Mouse (Mus musculus) midbrain, embryonic 12.5 days (tissue): ENCODE measurements around the gene Fblim1. TPM values are rescaled to one million over a fixed set of nuclear protein-coding genes. Genes with fewer than 3 reads are reported as not detected.

ENCODE experiments used
- ATAC-seq: fragments of 200-750 bp; cut with Nextera tagmentation; 2 replicates; pipeline ENCODE4 v1.8.0; 2017; ENCODE audit warnings: low read depth, moderate TSS enrichment, moderate library complexity; ENCODE audit not compliant: low FRiP score
- H3K27ac ChIP-seq: fragments of 300-500 bp; sonication (generic); replicated peaks from 2 replicates; pipeline ENCODE4 v1.5.1; 2016; ENCODE audit warnings: mild to moderate bottlenecking
- H3K27me3 ChIP-seq: fragments of 300-500 bp; sonication (generic); 2 replicates; pipeline ENCODE4 v1.6.1; 2016; ENCODE audit warnings: mild to moderate bottlenecking
- H3K36me3 ChIP-seq: fragments of 300-500 bp; sonication (generic); 2 replicates; pipeline ENCODE4 v1.6.1; 2016
- H3K4me1 ChIP-seq: fragments of 300-500 bp; sonication (generic); 2 replicates; pipeline ENCODE4 v1.6.1; 2016
- H3K4me2 ChIP-seq: fragments of 300-500 bp; sonication (generic); replicated peaks from 2 replicates; pipeline ENCODE4 v1.6.1; 2016; ENCODE audit warnings: mild to moderate bottlenecking, moderate library complexity
- H3K4me3 ChIP-seq: fragments of 300-500 bp; sonication (generic); 2 replicates; pipeline ENCODE4 v1.5.1; 2016; ENCODE audit warnings: mild to moderate bottlenecking
- H3K9ac ChIP-seq: fragments of 300-500 bp; sonication (generic); replicated peaks from 2 replicates; pipeline ENCODE4 v1.6.1; 2016; ENCODE audit warnings: mild to moderate bottlenecking, moderate library complexity
- H3K9me3 ChIP-seq: fragments of 300-500 bp; sonication (generic); 2 replicates; pipeline ENCODE4 v1.6.1; 2016; ENCODE audit warnings: mild to moderate bottlenecking
- WGBS: fragments of 180-500 bp; shearing (Covaris S2); methylation state at CpG from one replicate; pipeline ENCODE4 v1.1.7; 2016; 5-methylcytosine and 5-hydroxymethylcytosine counted together
- polyA plus RNA-seq: library from polyadenylated mRNA; unstranded; fragments of >200 nt; fragmentation: Nextera tagmentation; extraction: Ambion mirVana; gene quantifications from 2 replicates; pipeline ENCODE4 v1.2.1, GENCODE M21; 2016

Fblim1 gene
- polyA plus RNA-seq, 1 experiment from 2014 or later, result 28.7 TPM

DNA sequence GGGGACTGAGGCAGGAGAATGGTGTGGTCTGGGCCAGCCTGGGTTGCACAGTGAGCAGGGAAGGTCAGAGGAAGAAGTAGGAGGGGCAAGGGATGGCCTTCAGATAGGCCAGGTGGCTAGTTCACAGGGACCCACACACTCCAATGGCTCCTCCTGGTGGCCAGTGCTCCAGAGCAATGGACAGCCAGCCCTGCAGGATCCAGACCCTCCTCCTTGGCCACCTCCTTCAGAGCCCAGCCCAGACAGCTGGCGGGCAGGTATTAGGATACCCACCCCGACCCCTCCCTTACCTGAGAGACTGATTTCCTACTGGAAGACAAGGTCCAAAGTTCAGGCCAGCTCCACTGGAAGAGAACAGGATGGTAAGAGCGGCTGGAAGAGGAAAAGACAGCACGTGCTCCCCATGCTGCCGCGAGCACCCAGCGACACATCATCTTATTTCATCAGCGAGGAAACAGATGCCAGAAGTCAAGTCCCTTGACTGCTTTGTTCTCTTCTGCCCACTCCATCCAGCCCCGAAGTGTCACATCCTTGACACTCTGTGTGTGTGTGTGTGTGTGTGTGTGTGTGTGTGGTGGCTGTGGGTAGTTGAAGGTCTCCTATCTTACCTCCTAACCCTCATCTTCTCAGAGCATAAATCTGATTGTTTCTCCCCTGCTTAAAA lies 10.2 kb downstream of the Fblim1 start:
- no peak overlapping the region for H3K4me2 ChIP-seq
- peaks cover 38% of the 10 kb centered on the region for H3K27me3 ChIP-seq
- H3K9ac ChIP-seq, result no peak overlapping the region
- 83% methylated on average over 9 of the region's 9 CpGs for WGBS
- no peak overlapping the region for H3K27ac ChIP-seq
- H3K4me1 ChIP-seq, result peaks cover 27% of the 10 kb centered on the region
- no peak for ATAC-seq
- no peaks in the 10 kb centered on the region for H3K36me3 ChIP-seq
- H3K4me3 ChIP-seq, result no peak overlapping the region
- H3K9me3 ChIP-seq, result no peaks in the 10 kb centered on the region

DNA sequence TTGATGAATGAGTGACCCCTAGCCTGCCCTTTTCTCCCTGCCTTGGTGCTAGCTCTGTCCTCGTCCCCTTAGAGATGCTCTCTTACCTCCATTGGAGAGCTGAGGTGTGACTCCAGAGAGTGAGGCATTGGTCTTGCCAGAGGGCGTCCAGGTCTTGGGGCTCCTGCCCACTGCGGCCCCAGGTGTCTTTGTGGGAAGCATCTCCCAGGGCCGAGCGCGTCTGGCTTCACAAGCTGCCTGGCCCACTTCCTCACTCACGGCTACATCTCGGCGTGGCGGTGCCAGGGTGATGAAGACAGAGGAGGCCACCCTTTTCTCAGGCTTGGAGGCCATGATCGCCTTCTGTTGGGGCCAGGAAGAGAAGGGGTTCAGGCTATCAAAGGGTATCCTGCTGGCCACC lies 10.8 kb downstream of the Fblim1 start:
- ATAC-seq, result no peak
- Histone ChIP-seq H3K4me1 (peaks cover 24% of the 10 kb centered on the region), H3K9me3 (no peaks in the 10 kb centered on the region), H3K4me3 (no peak overlapping the region), H3K27me3 (peaks cover 32% of the 10 kb centered on the region), H3K4me2 (no peak overlapping the region), H3K9ac (no peak overlapping the region), H3K27ac (no peak overlapping the region), H3K36me3 (no peaks in the 10 kb centered on the region)
- WGBS, result 96% methylated on average over 11 of the region's 11 CpGs

- no peaks in the 10 kb centered on the region for H3K4me1 ChIP-seq
- 19% methylated on average over 3 of the region's 3 CpGs for WGBS
Observed at GRCm38 (mm10) chr4:141591547-141591946, 14.3 kb downstream of the Fblim1 start.

DNA sequence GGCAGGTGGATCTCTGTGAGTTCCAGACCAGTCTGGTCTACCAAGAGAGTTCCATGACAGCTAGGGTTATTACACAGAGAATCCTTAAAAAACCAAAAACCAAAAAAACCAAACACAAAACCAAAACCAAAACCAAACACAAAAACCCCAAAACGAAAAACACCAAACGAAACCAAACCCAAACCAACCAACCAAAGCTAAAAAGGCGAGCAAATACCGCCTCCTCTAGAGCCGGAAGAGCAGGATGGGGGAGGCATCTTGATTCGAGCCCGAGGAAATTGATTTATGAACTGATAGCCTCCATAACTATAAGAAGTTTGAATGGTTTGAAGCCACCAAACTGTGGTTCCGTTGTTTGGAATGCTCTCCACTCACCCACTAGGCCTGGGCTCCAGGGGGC lies 22.0 kb downstream of the Fblim1 start:
- no peaks in the 10 kb centered on the region for H3K4me1 ChIP-seq
- no peak overlapping the region for H3K27ac ChIP-seq
- no peak overlapping the region for H3K9ac ChIP-seq
- H3K4me3 ChIP-seq, result no peak overlapping the region
- H3K9me3 ChIP-seq, result no peaks in the 10 kb centered on the region
- 88% methylated on average over 8 of the region's 8 CpGs for WGBS
- no peak overlapping the region for H3K4me2 ChIP-seq
- ATAC-seq, result no peak
- no peaks in the 10 kb centered on the region for H3K36me3 ChIP-seq
- no peaks in the 10 kb centered on the region for H3K27me3 ChIP-seq

More at GRCm38 (mm10) chr4:141591547-141591946, 14.3 kb downstream of the Fblim1 start:
- Histone ChIP-seq H3K9ac (no peak overlapping the region), H3K36me3 (no peaks in the 10 kb centered on the region), H3K4me2 (no peak overlapping the region), H3K4me3 (no peak overlapping the region), H3K27me3 (peaks cover 2% of the 10 kb centered on the region; the same call in 1 of the 2 replicates), H3K27ac (no peak overlapping the region), H3K9me3 (no peaks in the 10 kb centered on the region)
- ATAC-seq, result no peak

DNA sequence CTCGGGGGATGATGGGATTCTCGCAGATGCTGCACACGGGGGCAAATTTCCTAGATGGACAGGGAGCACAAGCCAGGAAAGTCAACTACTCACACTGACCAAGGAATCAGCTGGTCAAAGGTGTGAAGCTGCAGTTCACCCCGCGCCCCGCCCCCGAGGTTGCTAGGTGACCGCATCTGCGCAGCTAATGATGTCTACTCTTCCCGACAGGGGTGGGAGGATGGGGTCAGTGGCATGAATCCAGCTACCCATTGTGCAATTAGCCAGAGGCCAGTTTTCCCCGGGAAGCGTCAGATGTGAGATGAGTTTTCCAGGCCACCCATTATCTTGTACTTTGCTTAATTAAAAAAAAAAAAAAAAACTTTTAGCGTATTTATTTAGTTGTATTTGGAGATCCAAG lies 24.8 kb downstream of the Fblim1 start:
- no peaks in the 10 kb centered on the region for H3K36me3 ChIP-seq
- H3K9ac ChIP-seq, result no peak overlapping the region
- H3K27ac ChIP-seq, result no peak overlapping the region
- H3K9me3 ChIP-seq, result no peaks in the 10 kb centered on the region
- no peak for ATAC-seq
- no peak overlapping the region for H3K4me2 ChIP-seq
- no peaks in the 10 kb centered on the region for H3K4me1 ChIP-seq
- H3K27me3 ChIP-seq, result no peaks in the 10 kb centered on the region
- 90% methylated on average over 13 of the region's 13 CpGs for WGBS
- H3K4me3 ChIP-seq, result no peak overlapping the region

DNA sequence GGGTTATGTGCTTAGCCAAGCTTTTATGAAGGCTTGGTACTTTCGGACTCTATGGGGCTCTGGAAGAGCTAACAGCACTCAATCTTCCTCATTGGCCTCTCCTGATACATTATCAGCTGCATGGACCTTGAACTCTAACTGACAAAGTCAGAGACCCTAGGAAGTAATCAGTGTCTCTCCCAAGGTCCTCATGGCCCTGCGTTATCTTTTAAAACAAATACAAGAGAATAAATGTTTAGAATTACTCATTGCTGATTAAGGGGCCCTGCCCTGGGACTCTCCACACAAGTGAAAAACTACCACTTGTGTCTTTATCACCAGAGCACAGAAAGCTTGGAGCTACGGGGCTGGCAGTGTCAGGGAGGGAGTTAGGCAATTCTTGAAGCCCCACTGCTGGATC lies 27.1 kb downstream of the Fblim1 start:
- Histone ChIP-seq H3K4me2 (no peak overlapping the region), H3K4me3 (no peak overlapping the region), H3K9me3 (no peaks in the 10 kb centered on the region), H3K4me1 (no peaks in the 10 kb centered on the region), H3K9ac (no peak overlapping the region), H3K27me3 (no peaks in the 10 kb centered on the region), H3K36me3 (no peaks in the 10 kb centered on the region), H3K27ac (no peak overlapping the region)
- ATAC-seq, result no peak
- WGBS, result 84% methylated on average over 3 of the region's 3 CpGs

GRCm38 (mm10) chr4:141576877-141577276 lies 29.0 kb downstream of the Fblim1 start:
- H3K36me3 ChIP-seq, result no peaks in the 10 kb centered on the region
- no peak overlapping the region for H3K4me2 ChIP-seq
- H3K9ac ChIP-seq, result no peak overlapping the region
- ATAC-seq, result no peak
- H3K9me3 ChIP-seq, result no peaks in the 10 kb centered on the region
- no peaks in the 10 kb centered on the region for H3K27me3 ChIP-seq
- 91% methylated on average over 7 of the region's 7 CpGs for WGBS
- no peak overlapping the region for H3K27ac ChIP-seq
- no peaks in the 10 kb centered on the region for H3K4me1 ChIP-seq
- no peak overlapping the region for H3K4me3 ChIP-seq

DNA sequence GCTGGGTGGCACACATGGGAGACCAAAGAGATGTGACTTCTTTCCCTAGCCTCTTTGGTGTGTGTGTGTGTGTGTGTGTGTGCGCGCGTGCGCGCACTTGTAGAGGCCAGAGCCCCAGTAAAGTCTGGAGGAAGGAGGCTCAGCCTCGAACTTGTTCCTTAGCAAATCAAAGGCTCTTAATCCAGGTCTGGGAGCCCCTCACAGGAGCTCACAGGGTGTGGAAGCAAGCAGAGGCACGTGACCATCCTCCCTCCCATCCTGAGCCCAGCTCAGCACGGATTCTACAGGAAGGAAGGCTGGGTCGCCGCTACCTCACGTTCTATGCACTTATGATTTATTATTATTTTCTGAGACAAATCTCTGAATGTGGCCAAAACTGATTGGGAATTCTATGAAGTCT lies 29.5 kb downstream of the Fblim1 start:
- H3K27ac ChIP-seq, result no peak overlapping the region
- no peaks in the 10 kb centered on the region for H3K36me3 ChIP-seq
- whole genome bisulfite sequencing, result 88% methylated on average over 11 of the region's 11 CpGs
- H3K4me1 ChIP-seq, result no peaks in the 10 kb centered on the region
- H3K4me3 ChIP-seq, result no peak overlapping the region
- no peaks in the 10 kb centered on the region for H3K27me3 ChIP-seq
- H3K9ac ChIP-seq, result no peak overlapping the region
- H3K4me2 ChIP-seq, result no peak overlapping the region
- ATAC-seq, result no peak
- H3K9me3 ChIP-seq, result no peaks in the 10 kb centered on the region

- ATAC-seq, result 0 out of 2 replicates have a peak, but pooled peaks have one; percentile 41
- Histone ChIP-seq H3K36me3 (no peaks in the 10 kb centered on the region), H3K4me3 (no peak overlapping the region), H3K9ac (no peak overlapping the region), H3K9me3 (no peaks in the 10 kb centered on the region), H3K27me3 (no peaks in the 10 kb centered on the region), H3K27ac (no peak overlapping the region), H3K4me2 (no peak overlapping the region), H3K4me1 (no peaks in the 10 kb centered on the region)
- WGBS, result 42% methylated on average over 27 of the region's 27 CpGs
Observed at GRCm38 (mm10) chr4:141574789-141575702, 30.9 kb downstream of the Fblim1 start.

- Histone ChIP-seq H3K27me3 (no peaks in the 10 kb centered on the region), H3K4me1 (no peaks in the 10 kb centered on the region), H3K9me3 (no peaks in the 10 kb centered on the region), H3K4me2 (no peak overlapping the region), H3K27ac (no peak overlapping the region; the same call in 1 of the 2 replicates), H3K4me3 (no peak overlapping the region), H3K36me3 (no peaks in the 10 kb centered on the region), H3K9ac (no peak overlapping the region)
- WGBS, result 79% methylated on average over 6 of the region's 6 CpGs
- ATAC-seq, result no peak
Observed at GRCm38 (mm10) chr4:141573359-141573966, 32.4 kb downstream of the Fblim1 start.

DNA sequence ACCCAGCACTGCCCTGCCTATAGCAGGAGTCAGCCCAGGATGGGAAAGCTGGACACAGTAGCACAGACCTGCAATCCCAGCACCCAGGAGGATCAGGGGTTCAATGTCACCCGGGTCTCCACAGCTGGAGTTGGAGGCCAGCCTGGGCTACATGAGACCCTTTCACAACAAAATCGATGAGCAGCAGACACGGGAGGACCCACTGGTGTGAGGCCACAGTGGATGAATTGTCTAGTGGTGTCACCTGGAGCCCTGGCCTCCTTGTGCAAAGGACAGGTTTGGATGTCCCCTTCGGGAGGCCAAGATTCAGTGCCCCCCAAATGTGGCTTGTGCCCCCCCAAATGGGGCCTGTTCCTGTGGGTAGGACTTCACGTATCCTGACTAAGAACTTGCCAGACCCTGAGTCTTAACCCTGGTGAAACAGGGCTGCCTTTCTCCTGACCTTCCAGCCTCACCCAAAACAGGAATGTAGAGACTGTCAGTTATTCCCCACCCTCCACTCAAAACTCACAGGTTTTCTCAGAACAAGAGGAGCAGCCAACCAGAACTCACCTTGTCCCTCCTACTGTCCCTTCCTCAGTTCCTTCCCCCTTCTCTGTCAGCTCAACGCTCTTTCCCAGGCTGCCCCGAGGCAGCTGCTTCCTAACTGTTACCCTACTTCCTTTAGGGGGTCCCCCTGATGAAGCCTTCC lies 33.1 kb downstream of the Fblim1 start:
- Histone ChIP-seq H3K27ac (no peak overlapping the region; the same call in 1 of the 2 replicates), H3K4me3 (no peak overlapping the region), H3K9ac (no peak overlapping the region), H3K36me3 (no peaks in the 10 kb centered on the region), H3K4me1 (no peaks in the 10 kb centered on the region), H3K9me3 (no peaks in the 10 kb centered on the region), H3K27me3 (no peaks in the 10 kb centered on the region), H3K4me2 (no peak overlapping the region)
- no peak for ATAC-seq
- WGBS, result 82% methylated on average over 7 of the region's 7 CpGs
